Mouse (Mus musculus): ENCODE measurements around the gene Eif4a2.
"Not testable (repeated sequence)": the region's sequence is repeated elsewhere in the genome, so short reads cannot be mapped to it uniquely, and the experiment has no call there.

The Eif4a2 gene

GRCm38 (mm10) chr16:23107231-23107942, at the start of gene Eif4a2:
Gene Eif4a2, plus strand, starts transcription at chr16:23107444.
- peak; percentile 90 for DNase-seq (ENCODE audit: low spot score)

- DNase-seq (ENCODE audit: low spot score), result not testable (repeated sequence)
These were observed 49.4 kb upstream of the Eif4a2 start, which contains the start of gene Kng1 for GRCm38 (mm10) chr16:23057668-23058447. Gene Kng1, plus strand, starts transcription at chr16:23057865.

- not testable (repeated sequence) for DNase-seq (ENCODE audit: low spot score)
These were observed 47.6 kb upstream of the Eif4a2 start for GRCm38 (mm10) chr16:23059630-23060029.

GRCm38 (mm10) chr16:23060781-23061325, 46.4 kb upstream of the Eif4a2 start:
- not testable (repeated sequence) for DNase-seq (ENCODE audit: low spot score)

- not testable (repeated sequence) for DNase-seq (ENCODE audit: low spot score)
These were observed 29.7 kb upstream of the Eif4a2 start for GRCm38 (mm10) chr16:23077516-23077915.

- not testable (repeated sequence) for DNase-seq (ENCODE audit: low spot score)
These were observed 20.1 kb upstream of the Eif4a2 start for GRCm38 (mm10) chr16:23087159-23087558.

- not testable (repeated sequence) for DNase-seq (ENCODE audit: low spot score)
These were observed 19.5 kb upstream of the Eif4a2 start for GRCm38 (mm10) chr16:23087712-23088111.

- not testable (repeated sequence) for DNase-seq (ENCODE audit: low spot score)
These were observed 18.8 kb upstream of the Eif4a2 start for GRCm38 (mm10) chr16:23088491-23088890.

- DNase-seq (ENCODE audit: low spot score), result not testable (repeated sequence)
These were observed 15.9 kb upstream of the Eif4a2 start for GRCm38 (mm10) chr16:23091345-23091744.

- no peak for DNase-seq (ENCODE audit: low spot score)
These were observed 13.8 kb upstream of the Eif4a2 start for GRCm38 (mm10) chr16:23093321-23093953.

- DNase-seq (ENCODE audit: low spot score), result no peak
These were observed 13.1 kb upstream of the Eif4a2 start for GRCm38 (mm10) chr16:23094136-23094535.

GRCm38 (mm10) chr16:23095581-23095980, 11.7 kb upstream of the Eif4a2 start:
- DNase-seq (ENCODE audit: low spot score), result not testable (repeated sequence)

GRCm38 (mm10) chr16:23096886-23097285, 10.4 kb upstream of the Eif4a2 start:
- not testable (repeated sequence) for DNase-seq (ENCODE audit: low spot score)

- DNase-seq (ENCODE audit: low spot score), result peak; percentile 41
These were observed 9.7 kb upstream of the Eif4a2 start for GRCm38 (mm10) chr16:23097290-23098104.

- DNase-seq (ENCODE audit: low spot score), result not testable (repeated sequence)
These were observed 9.2 kb upstream of the Eif4a2 start for GRCm38 (mm10) chr16:23098105-23098452.

- no peak for DNase-seq (ENCODE audit: low spot score)
These were observed 7.6 kb upstream of the Eif4a2 start for GRCm38 (mm10) chr16:23099632-23100031.

- no peak for DNase-seq (ENCODE audit: low spot score)
These were observed 7.1 kb upstream of the Eif4a2 start for GRCm38 (mm10) chr16:23100099-23100575.

GRCm38 (mm10) chr16:23100613-23101012, 6.6 kb upstream of the Eif4a2 start:
- no peak for DNase-seq (ENCODE audit: low spot score)

GRCm38 (mm10) chr16:23102340-23103037, 4.8 kb upstream of the Eif4a2 start:
- DNase-seq (ENCODE audit: low spot score), result no peak

GRCm38 (mm10) chr16:23103038-23103745, 4.1 kb upstream of the Eif4a2 start:
- no peak for DNase-seq (ENCODE audit: low spot score)
